Mouse (Mus musculus): ENCODE results near the gene Neurl1b. TPM values are rescaled to one million over a fixed set of nuclear protein-coding genes. Genes with fewer than 3 reads are reported as not detected.

The Neurl1b gene
- polyA plus RNA-seq, 1 experiment from 2014 or later = 0.40 TPM

DNA sequence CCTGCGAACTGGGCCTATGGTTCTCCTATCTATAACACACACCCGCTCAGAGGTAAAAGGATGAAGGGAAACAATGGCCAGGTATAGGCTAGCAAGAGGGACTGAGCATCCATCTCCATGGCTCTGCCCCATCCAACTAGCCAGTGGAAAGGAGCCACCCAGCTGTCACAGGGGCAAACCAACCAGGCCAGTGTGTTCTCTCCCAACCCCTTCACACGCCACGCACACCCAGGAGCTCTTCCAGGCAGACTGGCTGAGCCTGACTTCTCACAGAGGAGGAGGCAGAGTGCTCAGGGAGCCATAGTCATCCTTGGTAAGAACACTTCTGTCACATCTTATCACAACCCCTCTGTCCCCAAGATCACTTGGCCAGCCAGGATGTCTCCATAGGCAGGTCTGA, 73.3 kb downstream of the Neurl1b start:
- Histone ChIP-seq H3K4me1 (no peaks in the 10 kb centered on the region), H3K36me3 (no peaks in the 10 kb centered on the region), H3K4me3 (no peak overlapping the region), H3K9ac (no peak overlapping the region), H3K9me3 (replicated peaks) (peaks cover 9% of the 10 kb centered on the region; the same call in 1 of the 2 replicates), H3K27ac (no peak overlapping the region), H3K27me3 (no peaks in the 10 kb centered on the region), H3K4me2 (replicated peaks) (no peak overlapping the region)
- 97% methylated on average over 4 of the region's 4 CpGs for WGBS
- ATAC-seq (ENCODE audit: low FRiP score) = no peak

DNA sequence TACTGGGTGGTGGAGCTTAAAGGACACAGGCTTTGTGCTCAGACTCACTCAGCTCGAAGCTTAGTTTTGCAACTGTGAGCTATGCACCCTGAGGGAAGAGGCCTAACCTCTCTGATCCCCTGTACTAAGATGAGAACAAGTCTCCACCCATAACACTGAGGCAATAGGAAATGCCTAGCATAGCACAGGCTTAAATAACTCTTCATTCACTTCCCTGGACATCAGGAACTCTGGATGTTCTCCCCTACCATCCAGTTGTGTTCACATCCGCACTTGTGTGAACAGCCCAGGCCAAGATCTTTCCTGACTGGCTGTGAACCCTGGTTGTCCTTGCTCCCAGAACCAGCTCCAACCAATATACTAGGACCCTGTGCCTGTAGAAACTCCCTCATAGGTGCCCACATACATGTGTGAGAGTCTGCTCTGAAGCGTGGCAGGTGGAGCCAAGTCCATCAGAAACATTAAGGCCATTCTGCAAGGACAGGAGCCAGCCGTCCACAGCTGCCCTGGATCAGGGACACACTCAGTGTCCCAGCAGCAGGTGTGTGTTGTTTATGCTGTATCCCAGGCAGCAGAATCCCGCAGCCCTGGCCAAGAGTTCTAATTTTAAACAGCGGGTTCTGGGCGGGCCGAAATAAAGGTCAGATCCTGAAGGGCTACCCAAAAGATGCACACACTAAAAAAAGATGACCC, 74.2 kb downstream of the Neurl1b start:
- no peaks in the 10 kb centered on the region for H3K27me3 ChIP-seq
- no peak overlapping the region for H3K4me3 ChIP-seq
- no peak for ATAC-seq (ENCODE audit: low FRiP score)
- no peak overlapping the region for H3K27ac ChIP-seq
- peaks cover 15% of the 10 kb centered on the region; the same call in 1 of the 2 replicates for H3K9me3 ChIP-seq (replicated peaks)
- H3K9ac ChIP-seq = no peak overlapping the region
- 88% methylated on average over 8 of the region's 8 CpGs for WGBS
- no peak overlapping the region for H3K4me2 ChIP-seq (replicated peaks)
- H3K4me1 ChIP-seq = no peaks in the 10 kb centered on the region
- no peaks in the 10 kb centered on the region for H3K36me3 ChIP-seq

DNA sequence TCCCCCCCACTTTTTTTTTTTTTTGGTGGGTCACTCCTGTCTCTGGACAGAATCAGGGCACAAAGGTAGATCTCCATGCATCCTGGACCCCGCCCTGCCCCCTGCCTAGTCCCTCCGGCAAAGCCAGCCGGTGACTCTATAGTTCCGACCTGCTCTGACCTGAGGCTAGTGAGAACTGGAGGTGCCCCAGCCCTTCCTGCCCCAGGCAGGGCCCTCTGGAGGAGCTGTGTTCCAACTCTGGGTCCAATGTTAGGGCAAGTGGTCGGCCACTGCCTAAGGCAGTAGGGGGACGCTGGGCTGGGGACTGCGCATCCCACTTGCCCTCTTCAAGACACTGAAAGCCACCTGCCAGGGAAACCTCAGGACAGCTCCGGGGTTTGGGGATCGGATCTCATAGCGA, 75.4 kb downstream of the Neurl1b start:
- Histone ChIP-seq H3K36me3 (no peaks in the 10 kb centered on the region), H3K27ac (no peak overlapping the region), H3K9me3 (replicated peaks) (peaks cover 15% of the 10 kb centered on the region; the same call in 1 of the 2 replicates), H3K27me3 (no peaks in the 10 kb centered on the region), H3K4me3 (no peak overlapping the region), H3K4me2 (replicated peaks) (no peak overlapping the region), H3K4me1 (no peaks in the 10 kb centered on the region), H3K9ac (no peak overlapping the region)
- WGBS = 89% methylated on average over 10 of the region's 10 CpGs
- ATAC-seq (ENCODE audit: low FRiP score) = no peak

DNA sequence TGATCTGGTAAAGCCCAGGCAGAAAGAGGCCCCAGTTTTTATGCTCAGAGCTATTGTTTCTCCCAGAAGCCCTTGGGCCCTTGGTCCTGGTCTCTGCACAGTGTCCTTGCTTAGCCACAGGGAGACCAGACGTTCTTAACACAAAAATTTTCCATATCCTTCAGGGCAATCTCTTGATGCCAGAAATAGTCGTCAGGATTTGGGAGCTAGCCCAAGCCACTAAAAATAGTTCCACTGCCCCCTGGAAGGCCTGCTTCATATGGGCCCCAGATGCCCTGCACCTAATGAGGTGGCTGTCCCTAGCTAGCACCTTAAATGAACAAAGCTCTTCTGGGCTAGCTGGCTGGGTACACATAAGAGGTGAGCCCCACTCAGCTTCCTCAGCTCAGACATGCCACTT, 76.3 kb downstream of the Neurl1b start:
- H3K27ac ChIP-seq = no peak overlapping the region
- H3K27me3 ChIP-seq = no peaks in the 10 kb centered on the region
- peaks cover 15% of the 10 kb centered on the region; the same call in 1 of the 2 replicates for H3K9me3 ChIP-seq (replicated peaks)
- no peak overlapping the region for H3K4me3 ChIP-seq
- no peaks in the 10 kb centered on the region for H3K4me1 ChIP-seq
- H3K4me2 ChIP-seq (replicated peaks) = no peak overlapping the region
- no peak for ATAC-seq (ENCODE audit: low FRiP score)
- 84% methylated on average over 2 of the region's 2 CpGs for WGBS
- no peaks in the 10 kb centered on the region for H3K36me3 ChIP-seq
- no peak overlapping the region for H3K9ac ChIP-seq

DNA sequence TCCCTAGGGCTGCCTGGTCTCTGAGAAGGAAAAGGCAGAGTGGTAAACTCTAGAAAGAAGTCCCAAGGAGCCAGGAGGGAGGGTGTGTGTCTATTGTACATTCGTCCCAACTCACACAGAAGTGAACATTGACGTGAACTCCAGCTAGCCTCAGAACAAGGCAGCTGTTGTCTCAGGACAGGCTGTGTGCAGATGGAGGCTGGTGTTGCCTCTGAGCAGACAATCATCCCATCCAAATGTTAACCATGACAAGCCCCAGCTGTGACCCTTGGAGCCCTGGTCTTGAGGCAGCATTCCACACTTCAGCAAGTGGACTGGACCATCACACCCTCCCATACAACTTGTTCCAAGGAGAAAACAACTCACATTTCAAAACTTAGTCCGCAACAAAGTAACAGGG, 77.6 kb downstream of the Neurl1b start:
- Histone ChIP-seq H3K4me2 (replicated peaks) (no peak overlapping the region), H3K27ac (no peak overlapping the region), H3K4me3 (no peak overlapping the region), H3K9ac (no peak overlapping the region), H3K36me3 (no peaks in the 10 kb centered on the region), H3K9me3 (replicated peaks) (peaks cover 15% of the 10 kb centered on the region; the same call in 1 of the 2 replicates), H3K27me3 (no peaks in the 10 kb centered on the region), H3K4me1 (no peaks in the 10 kb centered on the region)
- 76% methylated on average over 3 of the region's 3 CpGs for WGBS
- no peak for ATAC-seq (ENCODE audit: low FRiP score)

DNA sequence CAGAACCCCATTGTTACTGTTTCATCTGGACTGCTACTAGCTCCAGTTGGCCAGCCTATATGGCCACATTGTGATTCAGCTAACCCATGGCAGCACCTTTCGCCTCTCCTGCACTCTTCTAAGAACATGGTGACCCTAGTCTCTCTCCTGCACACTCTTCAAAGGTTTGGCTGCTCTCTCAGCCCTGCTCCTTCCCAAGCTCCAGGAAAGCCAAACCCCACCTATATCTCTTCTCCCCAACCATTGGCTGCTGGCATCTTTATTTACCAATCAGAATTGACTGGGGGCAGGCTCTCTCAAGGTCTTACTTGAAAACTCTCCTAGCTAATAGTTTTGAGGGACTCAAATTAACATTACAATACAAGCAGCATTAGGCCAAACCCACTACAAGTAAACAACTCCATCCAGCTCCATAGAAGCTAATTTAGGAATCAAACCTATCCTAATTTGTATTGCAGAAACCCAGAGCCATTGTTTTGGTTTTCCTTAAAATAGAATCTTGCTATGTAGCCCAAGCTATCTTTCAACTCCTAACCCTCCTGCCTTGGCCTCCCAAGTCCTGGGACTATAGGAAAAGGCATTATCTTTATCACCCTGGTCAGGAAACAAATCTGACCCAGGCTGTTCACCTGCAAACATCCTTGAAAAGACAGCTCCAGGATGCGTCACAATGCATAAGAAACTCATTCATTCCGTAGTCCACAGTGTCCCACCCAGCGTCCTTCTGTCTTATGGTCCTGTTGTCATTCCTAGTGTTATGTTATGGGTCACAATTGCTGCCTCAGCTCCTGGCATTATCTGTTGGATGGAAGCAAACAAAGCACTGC, 80.2 kb downstream of the Neurl1b start:
- H3K9me3 ChIP-seq (replicated peaks) = peaks cover 15% of the 10 kb centered on the region; the same call in 1 of the 2 replicates
- no peak overlapping the region for H3K9ac ChIP-seq
- no peak overlapping the region for H3K27ac ChIP-seq
- no peaks in the 10 kb centered on the region for H3K4me1 ChIP-seq
- no peak overlapping the region for H3K4me3 ChIP-seq
- 81% methylated on average over 4 of the region's 4 CpGs for WGBS
- no peaks in the 10 kb centered on the region for H3K36me3 ChIP-seq
- H3K27me3 ChIP-seq = no peaks in the 10 kb centered on the region
- no peak for ATAC-seq (ENCODE audit: low FRiP score)
- no peak overlapping the region for H3K4me2 ChIP-seq (replicated peaks)

Other genes with a start within 250 kb of the Neurl1b start
- 0.23 and 0.32 TPM in 2 replicates for gene Pdia2, start 215.7 kb upstream of the Neurl1b start, polyA plus RNA-seq (2016; fragmentation: Nextera tagmentation; extraction: Ambion mirVana)
- 4.3 and 4.6 TPM in 2 replicates for gene Rgs11, start 211.9 kb upstream of the Neurl1b start, polyA plus RNA-seq (2016; fragmentation: Nextera tagmentation; extraction: Ambion mirVana)
- gene Arhgdig, start 207.0 kb upstream of the Neurl1b start, polyA plus RNA-seq (2016; fragmentation: Nextera tagmentation; extraction: Ambion mirVana) = 19.4 and 22.2 TPM in 2 replicates
- gene Fam234a, start 170.6 kb upstream of the Neurl1b start, polyA plus RNA-seq (2016; fragmentation: Nextera tagmentation; extraction: Ambion mirVana) = 34.5 and 37.9 TPM in 2 replicates
- gene Luc7l, start 161.9 kb upstream of the Neurl1b start, polyA plus RNA-seq (2016; fragmentation: Nextera tagmentation; extraction: Ambion mirVana) = 138 and 140 TPM in 2 replicates
- gene Ergic1, start 146.7 kb downstream of the Neurl1b start, polyA plus RNA-seq (2016; fragmentation: Nextera tagmentation; extraction: Ambion mirVana) = 85.3 and 90.3 TPM in 2 replicates
- 33.0 and 38.5 TPM in 2 replicates for gene Dusp1, start 147.3 kb downstream of the Neurl1b start, polyA plus RNA-seq (2016; fragmentation: Nextera tagmentation; extraction: Ambion mirVana)
- gene Atp6v0e, start 248.4 kb downstream of the Neurl1b start, polyA plus RNA-seq (2016; fragmentation: Nextera tagmentation; extraction: Ambion mirVana) = 108 and 111 TPM in 2 replicates

All from hindbrain, embryonic 12.5 days (tissue).